Mouse (Mus musculus) WW6 (cell line): ENCODE measurements around the gene Hnrnpa2b1.
A peak's percentile ranks its signal among the peaks of the same experiment; 100 is the strongest.
"Not testable (repeated sequence)": the region's sequence is repeated elsewhere in the genome, so short reads cannot be mapped to it uniquely, and the experiment has no call there.

Experiments used
- DNase-seq: peaks from one replicate; pipeline ENCODE4 v3.0.0-alpha.2; 2013; ENCODE audit warnings: low read depth, low spot score

Gene Hnrnpa2b1

GRCm38 (mm10) chr6:51469715-51470310 is at the start of gene Hnrnpa2b1:
Gene Hnrnpa2b1, minus strand, starts transcription at chr6:51469894.
- DNase-seq: peak; percentile 95

- no peak for DNase-seq
These were observed 45.2 kb upstream of the Hnrnpa2b1 start for GRCm38 (mm10) chr6:51514860-51515259.

DNA sequence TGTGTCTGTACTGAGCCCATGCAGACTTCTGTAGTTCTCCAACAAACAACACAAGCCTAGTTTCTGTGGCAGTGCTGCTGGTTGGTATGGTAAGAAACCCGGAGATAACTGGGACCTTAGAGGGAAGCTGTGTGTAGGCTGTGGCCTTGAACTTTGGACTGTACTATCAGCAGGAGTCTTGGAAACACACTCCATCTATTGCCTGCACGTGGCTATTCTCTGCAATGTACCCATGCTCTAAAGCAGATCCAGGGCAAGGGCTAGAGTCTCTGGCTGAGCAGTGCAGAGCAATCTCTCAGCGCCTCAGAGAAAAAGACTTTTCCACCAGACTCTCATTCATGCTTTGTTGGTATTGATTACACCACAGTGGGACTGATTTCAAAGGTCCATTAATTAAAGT is 44.1 kb upstream of the Hnrnpa2b1 start:
- DNase-seq: no peak

- DNase-seq: no peak
These were observed 41.3 kb upstream of the Hnrnpa2b1 start for GRCm38 (mm10) chr6:51510946-51511345.

- DNase-seq: no peak
These were observed 40.4 kb upstream of the Hnrnpa2b1 start for GRCm38 (mm10) chr6:51510094-51510493.

DNA sequence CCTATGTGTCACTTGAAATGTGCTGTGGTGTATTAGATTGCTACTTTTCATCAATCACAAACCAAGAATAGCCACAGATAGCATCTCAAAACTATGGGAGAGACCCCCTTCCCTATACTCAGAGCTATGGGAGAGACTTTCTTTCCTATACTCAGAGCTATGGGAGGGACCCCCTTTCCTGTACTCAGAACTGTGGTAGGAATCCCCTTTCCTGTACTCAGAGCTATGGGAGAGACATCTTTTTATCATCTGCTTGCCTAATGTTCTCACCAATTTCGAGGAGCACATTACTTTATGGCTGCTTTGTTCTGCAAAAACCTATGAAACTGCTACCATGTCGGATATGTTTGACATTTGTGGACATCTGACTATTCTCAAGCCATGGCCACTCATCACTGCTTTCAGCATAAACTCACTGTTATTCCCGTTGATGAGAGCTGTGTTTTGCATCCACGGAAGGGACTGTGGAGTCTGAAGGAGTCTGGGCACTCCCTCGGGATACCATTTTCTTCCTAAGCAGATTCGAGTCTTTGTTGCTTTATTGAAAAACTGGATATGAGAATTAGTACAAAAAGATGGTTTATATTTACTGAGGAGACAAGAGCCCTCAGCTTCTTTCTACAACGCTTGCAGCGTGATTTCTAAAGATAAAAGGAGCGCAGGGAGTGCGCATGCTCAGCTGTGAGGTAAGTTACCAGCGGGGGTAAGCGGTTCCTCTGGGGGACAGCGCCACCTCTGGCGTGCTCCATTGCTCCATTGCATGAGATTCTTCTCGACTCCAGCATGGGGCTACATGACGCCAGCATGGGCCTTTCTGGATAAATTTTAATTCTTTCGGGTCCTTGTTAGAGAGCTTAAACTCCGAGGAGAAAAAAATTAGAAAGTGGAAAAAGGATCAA is 39.3 kb upstream of the Hnrnpa2b1 start:
- peak; percentile 75 for DNase-seq

- no peak for DNase-seq
These were observed 37.9 kb upstream of the Hnrnpa2b1 start for GRCm38 (mm10) chr6:51507556-51507955.

- DNase-seq: no peak
These were observed 36.0 kb upstream of the Hnrnpa2b1 start for GRCm38 (mm10) chr6:51505671-51506070.

- no peak for DNase-seq
These were observed 27.8 kb upstream of the Hnrnpa2b1 start for GRCm38 (mm10) chr6:51497321-51498111.

DNA sequence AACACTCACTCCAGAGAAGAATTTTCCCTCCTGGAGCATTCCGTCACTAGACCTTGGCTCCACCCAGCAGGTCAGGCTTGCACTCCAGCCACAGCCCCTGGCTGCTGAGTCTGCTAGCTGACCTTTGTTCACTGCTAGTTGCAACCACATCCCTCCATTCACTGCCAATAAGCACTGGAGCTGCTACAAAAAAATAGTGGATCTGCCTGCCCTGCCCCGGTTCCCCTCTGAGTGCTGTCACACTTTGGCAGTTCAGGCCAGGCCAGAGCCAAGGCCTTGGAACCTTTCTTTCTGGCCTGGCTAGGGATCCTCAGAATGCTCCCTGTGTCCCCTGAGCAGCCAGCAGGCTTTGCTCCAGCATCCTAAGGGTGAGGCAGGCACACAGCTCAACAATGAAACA is 20.1 kb upstream of the Hnrnpa2b1 start:
- DNase-seq: no peak

DNA sequence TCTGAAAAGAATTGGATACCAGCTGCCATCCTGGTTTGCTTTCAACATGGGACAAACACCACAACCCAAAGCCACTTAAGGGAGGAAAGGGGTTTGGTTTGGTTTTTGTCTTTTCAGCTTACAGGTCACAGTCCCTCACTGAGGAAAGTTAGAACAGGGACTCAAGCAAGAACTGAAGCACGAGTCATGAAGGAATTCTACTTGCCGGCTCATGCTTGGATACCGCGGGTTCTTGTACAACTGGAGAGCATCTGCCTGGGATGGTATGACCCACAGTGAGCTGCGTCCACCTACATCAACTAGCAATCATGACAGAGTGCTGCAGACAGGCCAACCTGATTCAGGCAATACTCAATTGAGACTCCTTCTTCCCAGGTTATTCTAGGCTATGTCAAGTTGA is 17.0 kb upstream of the Hnrnpa2b1 start:
- DNase-seq: no peak

DNA sequence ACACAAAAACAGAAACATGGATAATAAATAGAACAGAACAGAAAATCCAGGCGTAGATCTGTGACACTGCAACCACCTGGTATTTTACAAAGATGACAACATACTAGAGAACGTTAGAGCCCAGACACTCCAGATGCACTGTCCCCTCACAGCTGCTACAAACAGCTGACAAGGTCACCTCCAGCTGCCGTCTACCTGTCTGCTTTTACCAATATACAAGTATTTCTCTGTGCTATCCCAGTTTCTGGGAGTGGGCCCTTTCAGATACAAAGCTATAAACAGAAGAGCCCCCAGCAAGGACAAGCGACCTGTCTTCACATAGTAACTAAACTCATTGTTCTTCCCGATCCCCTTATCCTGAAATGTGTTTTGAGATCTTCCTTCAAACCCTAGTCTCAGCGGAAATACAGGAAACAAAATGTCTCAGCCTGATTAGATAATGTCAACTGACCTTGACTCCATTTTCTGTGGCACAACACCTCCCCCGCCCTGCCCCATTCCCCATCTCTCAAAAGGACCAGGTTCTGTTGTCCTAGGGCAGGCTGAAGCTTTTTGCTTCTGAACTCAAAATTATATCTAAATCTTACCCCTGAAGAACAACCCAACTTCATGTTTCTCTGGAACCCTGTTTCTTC is 16.5 kb upstream of the Hnrnpa2b1 start:
- DNase-seq: no peak

DNA sequence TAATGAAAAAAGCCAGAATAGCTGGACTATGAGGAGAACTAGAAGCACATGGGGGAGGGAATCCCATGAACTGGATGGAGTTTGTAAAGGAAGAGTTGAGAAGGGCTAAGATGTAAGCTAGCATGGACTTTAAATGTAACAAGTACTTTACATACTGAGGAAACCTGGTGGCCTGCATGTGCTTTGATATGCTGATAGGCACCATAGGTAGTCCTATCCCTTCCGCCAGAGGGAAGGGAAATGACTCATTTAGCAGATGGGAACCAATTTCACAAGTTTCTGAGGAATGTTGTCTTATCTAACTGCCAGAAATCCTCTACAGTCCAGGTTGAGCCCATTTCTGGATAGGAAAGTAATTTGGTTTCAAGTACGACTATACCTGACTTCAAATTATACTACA is 16.0 kb upstream of the Hnrnpa2b1 start:
- no peak for DNase-seq

GRCm38 (mm10) chr6:51484556-51484955 is 14.9 kb upstream of the Hnrnpa2b1 start:
- DNase-seq: not testable (repeated sequence)

DNA sequence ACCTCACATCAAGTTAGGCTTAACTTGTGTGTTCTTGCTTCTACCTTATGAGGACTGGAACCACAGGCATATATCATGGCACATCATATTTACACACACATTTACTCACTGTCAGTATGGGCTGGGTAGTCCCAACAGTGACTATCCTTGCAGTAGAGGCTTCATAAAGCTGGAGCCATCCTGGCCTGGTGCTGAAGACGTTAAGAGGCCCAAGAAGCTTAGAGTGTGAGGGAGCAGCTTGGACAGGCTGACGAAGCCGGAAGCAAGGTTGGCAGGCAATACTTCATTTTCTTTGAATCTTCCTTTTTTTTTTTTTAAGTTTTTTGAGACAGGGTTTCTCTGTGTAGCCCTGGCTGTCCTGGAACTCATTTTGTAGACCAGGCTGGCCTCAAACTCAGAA is 14.2 kb upstream of the Hnrnpa2b1 start:
- DNase-seq: no peak

GRCm38 (mm10) chr6:51481548-51481947 is 11.9 kb upstream of the Hnrnpa2b1 start:
- no peak for DNase-seq

- DNase-seq: no peak
These were observed 9.5 kb upstream of the Hnrnpa2b1 start for GRCm38 (mm10) chr6:51479136-51479731.

DNA sequence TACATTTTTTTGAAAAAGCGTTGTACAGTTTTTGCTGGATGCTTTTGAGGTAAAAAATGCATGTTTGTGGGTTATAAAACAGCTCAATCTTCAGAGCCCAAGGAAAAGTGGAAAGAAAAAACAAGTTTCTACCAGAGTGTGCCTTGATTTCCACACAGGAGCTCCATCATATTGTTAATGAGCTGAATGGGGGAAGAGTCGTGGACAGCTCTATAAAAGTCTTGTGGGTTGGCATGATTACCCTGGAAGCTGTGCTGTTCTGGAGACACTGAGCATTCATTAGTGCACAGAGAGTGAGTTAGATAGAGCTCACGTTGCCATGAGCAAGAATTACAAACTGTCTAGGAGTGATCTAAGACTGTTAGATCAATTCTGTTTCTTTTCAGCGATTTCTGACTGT is 2.5 kb upstream of the Hnrnpa2b1 start:
- no peak for DNase-seq

- DNase-seq: no peak
These were observed 2.1 kb upstream of the Hnrnpa2b1 start for GRCm38 (mm10) chr6:51471782-51472181.

GRCm38 (mm10) chr6:51471179-51471505 is 1.4 kb upstream of the Hnrnpa2b1 start:
- no peak for DNase-seq
